Mouse (Mus musculus): ENCODE measurements around the gene Itch. TPM values are rescaled to one million over a fixed set of nuclear protein-coding genes. Genes with fewer than 3 reads are reported as not detected.

Gene Itch
- polyA plus RNA-seq, 1 experiment, result 26.6 TPM

GRCm38 (mm10) chr2:155266896-155267295, 133.6 kb downstream of the Itch start:
- DNase-seq (ENCODE audit: low read depth), result no peak
- TF ChIP-seq CTCF (IDR thresholded peaks at IDR 0.05; ENCODE audit: borderline replicate concordance, extremely low read depth, insufficient read depth, insufficient read length) (no peak), POLR2A (IDR thresholded peaks at IDR 0.05; ENCODE audit: borderline replicate concordance, extremely low read depth, insufficient read depth, insufficient read length, poor library complexity, severe bottlenecking) (no peak)

GRCm38 (mm10) chr2:155271957-155272356, 138.6 kb downstream of the Itch start:
- DNase-seq (ENCODE audit: low read depth), result peak; percentile 18
- TF ChIP-seq CTCF (IDR thresholded peaks at IDR 0.05; ENCODE audit: borderline replicate concordance, extremely low read depth, insufficient read depth, insufficient read length), result peak; percentile 28; the same call in 1 of the 2 replicates
- TF ChIP-seq POLR2A (IDR thresholded peaks at IDR 0.05; ENCODE audit: borderline replicate concordance, extremely low read depth, insufficient read depth, insufficient read length, poor library complexity, severe bottlenecking), result no peak

- TF ChIP-seq POLR2A (IDR thresholded peaks at IDR 0.05; ENCODE audit: borderline replicate concordance, extremely low read depth, insufficient read depth, insufficient read length, poor library complexity, severe bottlenecking) (no peak), CTCF (IDR thresholded peaks at IDR 0.05; ENCODE audit: borderline replicate concordance, extremely low read depth, insufficient read depth, insufficient read length) (no peak)
- DNase-seq (ENCODE audit: low read depth), result no peak
These were observed 139.3 kb downstream of the Itch start for GRCm38 (mm10) chr2:155272396-155273170.

GRCm38 (mm10) chr2:155273603-155274002, 140.3 kb downstream of the Itch start:
- no peak for TF ChIP-seq CTCF (IDR thresholded peaks at IDR 0.05; ENCODE audit: borderline replicate concordance, extremely low read depth, insufficient read depth, insufficient read length)
- TF ChIP-seq POLR2A (IDR thresholded peaks at IDR 0.05; ENCODE audit: borderline replicate concordance, extremely low read depth, insufficient read depth, insufficient read length, poor library complexity, severe bottlenecking), result no peak
- DNase-seq (ENCODE audit: low read depth), result no peak

GRCm38 (mm10) chr2:155276195-155276594, 142.9 kb downstream of the Itch start, which contains the start of gene Map1lc3a:
Gene Map1lc3a (plus strand): TSS chr2:155276297.
- TF ChIP-seq CTCF (IDR thresholded peaks at IDR 0.05; ENCODE audit: borderline replicate concordance, extremely low read depth, insufficient read depth, insufficient read length), result no peak
- TF ChIP-seq POLR2A (IDR thresholded peaks at IDR 0.05; ENCODE audit: borderline replicate concordance, extremely low read depth, insufficient read depth, insufficient read length, poor library complexity, severe bottlenecking), result peak; percentile 53
- peak; percentile 97 for DNase-seq (ENCODE audit: low read depth)

Other genes starting within 250 kb of the Itch start
- 43.0 and 58.8 TPM in 2 replicates for gene Eif2s2, start 240.6 kb upstream of the Itch start, polyA plus RNA-seq (2012; rRNA removed)
- gene Gm14226, start 115.2 kb upstream of the Itch start, polyA plus RNA-seq (2012; rRNA removed), result 0.15 and 0.24 TPM in 2 replicates
- 73.0 and 87.3 TPM in 2 replicates for gene Ahcy, start 59.0 kb upstream of the Itch start, polyA plus RNA-seq (2012; rRNA removed)
- gene Dynlrb1, start 103.0 kb downstream of the Itch start, polyA plus RNA-seq (2012; rRNA removed), result 748 and 859 TPM in 2 replicates
- 224 and 261 TPM in 2 replicates for gene Map1lc3a, start 142.8 kb downstream of the Itch start, polyA plus RNA-seq (2012; rRNA removed)
- gene Pigu, start 223.9 kb downstream of the Itch start, polyA plus RNA-seq (2012; rRNA removed), result 62.0 and 71.9 TPM in 2 replicates
- gene Trp53inp2, start 247.6 kb downstream of the Itch start, polyA plus RNA-seq (2012; rRNA removed), result 145 and 159 TPM in 2 replicates